Mouse (Mus musculus): Measurements from ENCODE around the gene Marveld3. TPM values are rescaled to one million over a fixed set of nuclear protein-coding genes. Genes with fewer than 3 reads are reported as not detected.

The Marveld3 gene
- 0.79 and 1.3 TPM in 2 replicates for polyA plus RNA-seq (2014; fragmentation: Nextera tagmentation; extraction: Ambion mirVana)

DNA sequence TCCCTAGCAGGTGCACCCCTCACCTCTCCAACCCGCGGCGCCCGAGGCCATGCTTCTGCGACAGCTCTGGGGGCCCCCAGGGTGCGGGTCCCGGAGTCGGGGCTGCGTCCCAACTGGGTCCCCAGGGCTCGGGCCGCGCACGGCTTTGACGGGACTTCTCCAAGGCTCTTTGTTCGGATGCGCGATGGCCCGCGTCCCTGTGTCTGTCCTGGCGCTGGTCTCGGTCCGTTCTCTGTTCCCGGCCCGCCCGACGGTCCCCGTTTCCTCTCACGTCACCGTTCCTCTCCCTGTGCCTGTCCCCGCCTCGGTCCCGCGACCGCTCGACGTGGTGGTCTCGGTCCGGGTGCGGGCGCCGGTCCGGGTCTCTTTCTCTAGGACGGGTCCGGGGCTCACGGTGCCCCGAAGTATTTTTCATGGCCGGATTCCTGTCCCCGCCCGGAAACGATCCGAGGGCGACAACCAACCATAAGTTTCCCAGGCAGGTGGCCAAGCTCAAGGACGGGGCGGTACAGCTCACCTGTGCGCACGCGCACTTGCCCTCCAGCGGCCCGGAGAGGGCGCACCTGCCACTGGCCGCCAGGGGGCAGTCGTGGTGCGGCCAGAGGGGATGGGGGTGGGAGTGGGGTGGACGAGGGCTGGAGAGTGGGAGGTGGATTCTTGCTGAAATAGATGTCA, at the start of gene Marveld3:
Gene Marveld3 (minus strand): TSS at position 511 of the 675 bp plus-strand sequence.
- Histone ChIP-seq H3K4me3 (ENCODE audit: low read depth, low read length) (peak within 1 kb of the TSS; percentile 33), H3K9me3 (replicated peaks; ENCODE audit: control insufficient read depth, low read length) (no peaks in the 10 kb centered on the region), H3K27ac (ENCODE audit: low read depth, low read length) (no peak within 1 kb of the TSS), H3K36me3 (ENCODE audit: control insufficient read depth, insufficient read depth, low read length) (no peaks in the 10 kb centered on the region), H3K27me3 (replicated peaks; ENCODE audit: control insufficient read depth, insufficient read depth, low read length) (peaks cover 10% of the 10 kb centered on the region; the same call in 1 of the 2 replicates), H3K4me2 (ENCODE audit: low read length) (peak within 1 kb of the TSS; percentile 68), H3K4me1 (ENCODE audit: control insufficient read depth, insufficient read depth, low read length) (peaks cover 14% of the 10 kb centered on the region), H3K9ac (ENCODE audit: low read length) (peak within 1 kb of the TSS; percentile 43)
- DNase-seq (ENCODE audit: low spot score) (peak; percentile 61), ATAC-seq (peak; percentile 57; the same call in 1 of the 2 replicates)
- 2% methylated on average over 64 of the region's 64 CpGs for WGBS

DNA sequence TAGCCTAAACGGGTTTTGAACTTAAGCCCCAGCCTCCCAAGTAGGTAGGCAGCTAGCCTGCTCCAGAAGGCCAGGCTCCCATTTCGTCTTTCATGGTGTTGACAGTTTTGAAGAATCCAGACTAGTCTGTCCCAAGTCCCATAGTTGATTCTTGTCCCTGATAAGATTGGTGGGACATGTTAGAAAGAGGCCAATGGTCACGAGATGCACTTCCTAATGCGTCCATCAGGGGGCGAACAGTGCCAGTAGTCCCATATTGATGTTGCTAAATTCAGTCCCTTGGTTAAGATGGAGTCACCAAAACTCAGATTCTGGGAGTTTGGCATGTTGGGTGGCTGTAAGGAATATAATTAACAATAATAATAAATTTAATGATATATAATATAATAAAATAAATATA, 48.9 kb upstream of the Marveld3 start:
- peak; percentile 32 for DNase-seq (ENCODE audit: low spot score)

GRCm38 (mm10) chr8:110008995-110009446, 47.0 kb upstream of the Marveld3 start:
- H3K4me1 ChIP-seq (ENCODE audit: control insufficient read depth, insufficient read depth, low read length), result peaks cover 2% of the 10 kb centered on the region; the same call in 1 of the 2 replicates
- no peaks in the 10 kb centered on the region for H3K9me3 ChIP-seq (replicated peaks; ENCODE audit: control insufficient read depth, low read length)
- 63% methylated on average over 8 of the region's 8 CpGs for WGBS
- DNase-seq (ENCODE audit: low spot score), result no peak
- no peak overlapping the region for H3K9ac ChIP-seq (ENCODE audit: low read length)
- no peaks in the 10 kb centered on the region for H3K27me3 ChIP-seq (replicated peaks; ENCODE audit: control insufficient read depth, insufficient read depth, low read length)
- no peaks in the 10 kb centered on the region for H3K36me3 ChIP-seq (ENCODE audit: control insufficient read depth, insufficient read depth, low read length)
- H3K27ac ChIP-seq (ENCODE audit: low read depth, low read length), result no peak overlapping the region
- no peak for ATAC-seq
- H3K4me2 ChIP-seq (ENCODE audit: low read length), result no peak overlapping the region
- H3K4me3 ChIP-seq (ENCODE audit: low read depth, low read length), result no peak overlapping the region

More for the DNA sequence above, 48.9 kb upstream of the Marveld3 start:
- Histone ChIP-seq H3K27me3 (replicated peaks; ENCODE audit: control insufficient read depth, insufficient read depth, low read length) (no peaks in the 10 kb centered on the region), H3K9ac (ENCODE audit: low read length) (no peak overlapping the region), H3K9me3 (replicated peaks; ENCODE audit: control insufficient read depth, low read length) (no peaks in the 10 kb centered on the region), H3K4me3 (ENCODE audit: low read depth, low read length) (no peak overlapping the region), H3K4me1 (ENCODE audit: control insufficient read depth, insufficient read depth, low read length) (peaks cover 2% of the 10 kb centered on the region; the same call in 1 of the 2 replicates), H3K27ac (ENCODE audit: low read depth, low read length) (no peak overlapping the region), H3K4me2 (ENCODE audit: low read length) (no peak overlapping the region), H3K36me3 (ENCODE audit: control insufficient read depth, insufficient read depth, low read length) (no peaks in the 10 kb centered on the region)
- no peak for ATAC-seq
- 34% methylated on average over 5 of the region's 5 CpGs for WGBS

DNA sequence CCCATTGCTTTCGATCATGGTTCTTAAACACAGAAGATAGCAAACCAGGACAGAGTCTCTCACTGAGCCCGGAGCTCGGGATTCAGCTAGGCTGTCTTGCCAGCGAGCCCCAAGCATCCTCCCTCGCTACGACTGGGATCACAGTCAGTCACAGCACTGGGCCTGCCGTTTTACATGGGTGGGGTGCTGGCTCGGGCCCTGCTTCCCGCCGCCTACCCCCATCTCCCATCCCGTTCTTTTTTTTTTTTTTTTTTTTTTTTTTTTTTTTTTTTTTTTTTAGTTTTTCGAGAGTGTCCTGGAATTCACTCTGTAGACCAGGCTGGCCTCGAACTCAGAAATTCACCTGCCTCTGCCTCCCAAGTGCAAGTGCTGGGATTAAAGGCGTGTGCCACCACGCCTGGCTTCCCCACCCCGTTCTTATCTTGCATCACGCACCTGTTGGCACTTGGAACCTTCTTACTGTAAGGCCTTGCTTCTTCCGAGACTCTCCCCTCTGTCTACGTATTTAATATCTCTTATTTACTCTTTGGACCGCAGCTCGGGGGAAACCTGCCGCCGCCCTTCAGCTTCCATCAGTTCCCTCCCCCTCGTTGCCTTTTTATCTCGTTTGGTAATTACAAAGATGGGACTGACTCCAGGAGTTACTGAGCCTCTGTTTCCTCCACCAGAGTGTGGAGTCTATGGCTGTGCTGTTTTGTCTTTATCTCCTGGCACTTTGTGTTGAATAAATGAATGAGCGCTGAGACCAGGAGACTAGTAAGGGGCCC, 46.4 kb upstream of the Marveld3 start:
- WGBS, result 85% methylated on average over 26 of the region's 26 CpGs
- no peak for DNase-seq (ENCODE audit: low spot score)

GRCm38 (mm10) chr8:110006312-110007023, 44.5 kb upstream of the Marveld3 start:
- no peaks in the 10 kb centered on the region for H3K27me3 ChIP-seq (replicated peaks; ENCODE audit: control insufficient read depth, insufficient read depth, low read length)
- peaks cover 2% of the 10 kb centered on the region; the same call in 1 of the 2 replicates for H3K4me1 ChIP-seq (ENCODE audit: control insufficient read depth, insufficient read depth, low read length)
- 64% methylated on average over 17 of the region's 17 CpGs for WGBS
- no peak overlapping the region for H3K4me3 ChIP-seq (ENCODE audit: low read depth, low read length)
- H3K9me3 ChIP-seq (replicated peaks; ENCODE audit: control insufficient read depth, low read length), result no peaks in the 10 kb centered on the region
- no peak overlapping the region for H3K9ac ChIP-seq (ENCODE audit: low read length)
- DNase-seq (ENCODE audit: low spot score) (peak; percentile 62), ATAC-seq (no peak)
- peak overlapping the region; percentile 55 for H3K27ac ChIP-seq (ENCODE audit: low read depth, low read length)
- no peak overlapping the region for H3K4me2 ChIP-seq (ENCODE audit: low read length)
- no peaks in the 10 kb centered on the region for H3K36me3 ChIP-seq (ENCODE audit: control insufficient read depth, insufficient read depth, low read length)

More for the DNA sequence above, 46.4 kb upstream of the Marveld3 start:
- H3K9ac ChIP-seq (ENCODE audit: low read length), result no peak overlapping the region
- no peak overlapping the region for H3K27ac ChIP-seq (ENCODE audit: low read depth, low read length)
- peaks cover 2% of the 10 kb centered on the region; the same call in 1 of the 2 replicates for H3K4me1 ChIP-seq (ENCODE audit: control insufficient read depth, insufficient read depth, low read length)
- no peaks in the 10 kb centered on the region for H3K9me3 ChIP-seq (replicated peaks; ENCODE audit: control insufficient read depth, low read length)
- H3K27me3 ChIP-seq (replicated peaks; ENCODE audit: control insufficient read depth, insufficient read depth, low read length), result no peaks in the 10 kb centered on the region
- H3K4me2 ChIP-seq (ENCODE audit: low read length), result no peak overlapping the region
- no peak overlapping the region for H3K4me3 ChIP-seq (ENCODE audit: low read depth, low read length)
- no peaks in the 10 kb centered on the region for H3K36me3 ChIP-seq (ENCODE audit: control insufficient read depth, insufficient read depth, low read length)
- ATAC-seq, result no peak

DNA sequence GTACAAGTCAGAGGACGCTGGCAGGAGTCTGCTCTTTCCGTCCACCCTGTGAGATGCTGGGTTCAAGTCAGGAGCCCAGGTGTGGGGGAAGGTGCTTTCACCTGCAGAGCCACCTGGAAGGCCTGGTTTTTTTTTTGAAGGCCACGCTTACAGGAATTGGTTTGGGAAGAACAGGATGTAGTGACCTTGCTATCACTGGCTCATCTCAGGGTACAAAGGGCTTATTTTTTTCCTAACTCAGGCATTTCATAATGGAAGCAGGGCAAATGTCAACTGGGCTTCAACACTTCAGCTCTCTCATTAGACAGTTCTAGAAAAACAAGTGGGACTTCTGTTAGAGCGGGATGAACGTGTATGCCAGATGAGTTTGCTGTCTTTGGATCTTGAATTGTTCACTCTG, 42.3 kb upstream of the Marveld3 start:
- Histone ChIP-seq H3K36me3 (ENCODE audit: control insufficient read depth, insufficient read depth, low read length) (no peaks in the 10 kb centered on the region), H3K4me2 (ENCODE audit: low read length) (no peak overlapping the region), H3K27me3 (replicated peaks; ENCODE audit: control insufficient read depth, insufficient read depth, low read length) (no peaks in the 10 kb centered on the region), H3K4me1 (ENCODE audit: control insufficient read depth, insufficient read depth, low read length) (peaks cover 2% of the 10 kb centered on the region; the same call in 1 of the 2 replicates), H3K9me3 (replicated peaks; ENCODE audit: control insufficient read depth, low read length) (no peaks in the 10 kb centered on the region), H3K9ac (ENCODE audit: low read length) (no peak overlapping the region), H3K4me3 (ENCODE audit: low read depth, low read length) (no peak overlapping the region), H3K27ac (ENCODE audit: low read depth, low read length) (no peak overlapping the region)
- ATAC-seq, result no peak
- no peak for DNase-seq (ENCODE audit: low spot score)
- WGBS, result 78% methylated on average over 5 of the region's 5 CpGs

- DNase-seq (ENCODE audit: low spot score) (no peak), ATAC-seq (no peak)
- 34% methylated on average over 9 of the region's 9 CpGs for WGBS
- H3K9me3 ChIP-seq (replicated peaks; ENCODE audit: control insufficient read depth, low read length), result no peaks in the 10 kb centered on the region
- peaks cover 2% of the 10 kb centered on the region; the same call in 1 of the 2 replicates for H3K4me1 ChIP-seq (ENCODE audit: control insufficient read depth, insufficient read depth, low read length)
- H3K36me3 ChIP-seq (ENCODE audit: control insufficient read depth, insufficient read depth, low read length), result no peaks in the 10 kb centered on the region
- H3K27me3 ChIP-seq (replicated peaks; ENCODE audit: control insufficient read depth, insufficient read depth, low read length), result no peaks in the 10 kb centered on the region
- no peak overlapping the region for H3K4me2 ChIP-seq (ENCODE audit: low read length)
- no peak overlapping the region for H3K27ac ChIP-seq (ENCODE audit: low read depth, low read length)
- no peak overlapping the region for H3K9ac ChIP-seq (ENCODE audit: low read length)
- H3K4me3 ChIP-seq (ENCODE audit: low read depth, low read length), result no peak overlapping the region
Measured at GRCm38 (mm10) chr8:110002953-110003352, 41.0 kb upstream of the Marveld3 start.

DNA sequence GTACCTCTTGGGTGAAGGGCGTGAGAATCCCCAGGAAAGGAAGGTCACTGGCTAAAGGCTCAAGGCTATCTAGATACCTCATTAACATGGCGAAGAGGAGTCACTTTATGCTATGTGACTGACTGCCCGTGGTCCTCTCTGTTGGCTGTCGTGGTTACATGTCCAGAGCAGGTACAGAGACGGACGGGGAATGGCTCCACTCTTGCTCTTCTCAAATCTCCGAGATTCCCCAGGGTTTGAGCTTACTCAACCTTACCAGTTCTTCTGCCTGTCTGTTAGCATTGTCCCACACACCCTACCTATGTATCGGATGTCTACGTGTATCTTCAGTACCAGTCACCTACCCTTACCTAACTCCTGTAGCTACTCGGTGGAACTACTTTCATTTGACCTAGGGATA, 38.0 kb upstream of the Marveld3 start:
- ATAC-seq, result no peak
- Histone ChIP-seq H3K4me3 (ENCODE audit: low read depth, low read length) (no peak overlapping the region), H3K36me3 (ENCODE audit: control insufficient read depth, insufficient read depth, low read length) (no peaks in the 10 kb centered on the region), H3K27me3 (replicated peaks; ENCODE audit: control insufficient read depth, insufficient read depth, low read length) (no peaks in the 10 kb centered on the region), H3K9me3 (replicated peaks; ENCODE audit: control insufficient read depth, low read length) (no peaks in the 10 kb centered on the region), H3K4me2 (ENCODE audit: low read length) (no peak overlapping the region), H3K27ac (ENCODE audit: low read depth, low read length) (no peak overlapping the region), H3K4me1 (ENCODE audit: control insufficient read depth, insufficient read depth, low read length) (no peaks in the 10 kb centered on the region), H3K9ac (ENCODE audit: low read length) (no peak overlapping the region)
- no peak for DNase-seq (ENCODE audit: low spot score)
- whole genome bisulfite sequencing, result 88% methylated on average over 10 of the region's 10 CpGs
